Mouse (Mus musculus) liver, embryonic 16.5 days (tissue): Measurements from ENCODE around the gene Rbfox3. TPM values are rescaled to one million over a fixed set of nuclear protein-coding genes. Genes with fewer than 3 reads are reported as not detected.

Experiments
- ATAC-seq: fragments of 200-750 bp; cut with Nextera tagmentation; 2 replicates; pipeline ENCODE4 v1.8.0; 2017; ENCODE audit warnings: low read depth, mild to moderate bottlenecking, moderate number of reproducible peaks, moderate library complexity
- H3K27ac ChIP-seq: fragments of 300-500 bp; sonication (generic); 2 replicates; pipeline ENCODE4 v1.5.1; 2014; ENCODE audit warnings: mild to moderate bottlenecking, low read length
- H3K27me3 ChIP-seq: fragments of 300-500 bp; sonication (generic); 2 replicates; pipeline ENCODE4 v1.6.1; 2014; ENCODE audit warnings: low read depth, low read length, mixed read lengths; ENCODE audit not compliant: control insufficient read depth, insufficient read depth
- H3K36me3 ChIP-seq: fragments of 300-500 bp; sonication (generic); 2 replicates; pipeline ENCODE4 v1.6.1; 2014; ENCODE audit warnings: mild to moderate bottlenecking; ENCODE audit not compliant: control insufficient read depth, insufficient read depth
- H3K4me1 ChIP-seq: fragments of 300-500 bp; sonication (generic); 2 replicates; pipeline ENCODE4 v1.6.1; 2014; ENCODE audit warnings: low read depth, low read length, mixed read lengths; ENCODE audit not compliant: control insufficient read depth
- H3K4me2 ChIP-seq: fragments of 300-500 bp; sonication (generic); 2 replicates; pipeline ENCODE4 v1.6.1; 2014; ENCODE audit warnings: low read depth, low read length, mixed read lengths
- H3K4me3 ChIP-seq: fragments of 300-500 bp; sonication (generic); 2 replicates; pipeline ENCODE4 v1.5.1; 2014; ENCODE audit warnings: low read depth, mild to moderate bottlenecking, low read length
- H3K9ac ChIP-seq: fragments of 300-500 bp; sonication (generic); 2 replicates; pipeline ENCODE4 v1.6.1; 2014; ENCODE audit warnings: low read depth, low read length
- H3K9me3 ChIP-seq: fragments of 300-500 bp; sonication (generic); replicated peaks from 2 replicates; pipeline ENCODE4 v1.6.1; 2016; ENCODE audit warnings: low read length; ENCODE audit not compliant: control insufficient read depth
- WGBS: fragments of 180-500 bp; shearing (Covaris S2); extraction: QIAGEN DNeasy Blood & Tissue Kit; methylation state at CpG from one replicate; pipeline ENCODE4 v1.1.7; 2014; ENCODE audit not compliant: insufficient replicate concordance; 5-methylcytosine and 5-hydroxymethylcytosine counted together
- polyA plus RNA-seq: library from polyadenylated mRNA; unstranded; fragments of >200 nt; fragmentation: Nextera tagmentation; extraction: Ambion mirVana; gene quantifications from 2 replicates; pipeline ENCODE4 v1.2.1, GENCODE M21; 2015

Rbfox3 gene
- polyA plus RNA-seq, 1 experiment from 2014 or later: 0.40 TPM

DNA sequence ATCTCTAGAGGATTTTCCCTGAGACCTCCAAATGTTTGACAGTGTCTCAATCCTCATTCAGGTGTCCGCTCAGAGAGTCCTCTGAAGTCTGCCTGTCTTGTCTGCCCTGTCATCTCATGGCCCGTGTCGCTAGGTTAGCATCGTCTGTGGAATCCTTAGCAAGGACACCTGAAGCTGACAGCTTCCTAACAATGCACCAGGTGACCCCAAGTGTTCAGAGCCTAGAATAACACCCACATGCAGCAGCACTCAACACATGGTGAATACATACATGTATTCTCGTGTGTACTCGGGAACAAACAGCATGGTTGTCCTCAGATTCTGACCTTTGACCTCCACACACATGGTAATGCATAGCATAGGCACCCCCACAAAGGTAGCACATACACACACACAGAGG lies 239.4 kb downstream of the Rbfox3 start:
- H3K4me2 ChIP-seq: no peak overlapping the region
- H3K27ac ChIP-seq: no peak overlapping the region
- H3K4me3 ChIP-seq: no peak overlapping the region
- no peaks in the 10 kb centered on the region for H3K27me3 ChIP-seq
- 56% methylated on average over 6 of the region's 6 CpGs for WGBS
- H3K9ac ChIP-seq: no peak overlapping the region
- H3K4me1 ChIP-seq: no peaks in the 10 kb centered on the region
- ATAC-seq: no peak
- no peaks in the 10 kb centered on the region for H3K9me3 ChIP-seq
- no peaks in the 10 kb centered on the region for H3K36me3 ChIP-seq

GRCm38 (mm10) chr11:118671216-118671615 lies 240.2 kb downstream of the Rbfox3 start:
- no peaks in the 10 kb centered on the region for H3K4me1 ChIP-seq
- no peak overlapping the region for H3K4me3 ChIP-seq
- no peak overlapping the region for H3K9ac ChIP-seq
- no peak overlapping the region for H3K4me2 ChIP-seq
- H3K9me3 ChIP-seq: no peaks in the 10 kb centered on the region
- no peak overlapping the region for H3K27ac ChIP-seq
- no peaks in the 10 kb centered on the region for H3K27me3 ChIP-seq
- H3K36me3 ChIP-seq: no peaks in the 10 kb centered on the region
- no peak for ATAC-seq
- WGBS: 63% methylated on average over 6 of the region's 6 CpGs

DNA sequence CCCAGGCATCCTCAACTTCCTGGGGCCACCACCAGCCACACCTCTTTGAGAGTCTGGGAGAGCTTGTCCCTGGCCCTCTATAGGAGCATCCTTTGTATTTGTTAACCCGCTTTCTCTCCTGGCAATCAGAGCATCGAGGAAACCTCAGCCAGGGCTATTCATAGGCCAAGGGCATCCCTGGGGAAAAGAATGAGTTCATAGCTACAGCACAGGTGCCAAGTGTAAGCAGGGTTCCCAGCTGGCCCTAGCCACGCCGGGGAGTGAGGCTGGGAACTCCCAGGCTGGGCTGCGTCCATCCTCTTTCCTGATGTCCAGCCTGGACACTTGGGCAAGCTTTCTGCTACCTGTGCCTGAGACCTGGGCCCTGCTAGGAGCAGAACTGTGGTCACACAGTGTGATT lies 241.6 kb downstream of the Rbfox3 start:
- Histone ChIP-seq H3K27me3 (no peaks in the 10 kb centered on the region), H3K9ac (no peak overlapping the region), H3K36me3 (no peaks in the 10 kb centered on the region), H3K27ac (no peak overlapping the region), H3K9me3 (no peaks in the 10 kb centered on the region), H3K4me1 (no peaks in the 10 kb centered on the region), H3K4me3 (no peak overlapping the region), H3K4me2 (no peak overlapping the region)
- 48% methylated on average over 5 of the region's 5 CpGs for WGBS
- ATAC-seq: no peak

DNA sequence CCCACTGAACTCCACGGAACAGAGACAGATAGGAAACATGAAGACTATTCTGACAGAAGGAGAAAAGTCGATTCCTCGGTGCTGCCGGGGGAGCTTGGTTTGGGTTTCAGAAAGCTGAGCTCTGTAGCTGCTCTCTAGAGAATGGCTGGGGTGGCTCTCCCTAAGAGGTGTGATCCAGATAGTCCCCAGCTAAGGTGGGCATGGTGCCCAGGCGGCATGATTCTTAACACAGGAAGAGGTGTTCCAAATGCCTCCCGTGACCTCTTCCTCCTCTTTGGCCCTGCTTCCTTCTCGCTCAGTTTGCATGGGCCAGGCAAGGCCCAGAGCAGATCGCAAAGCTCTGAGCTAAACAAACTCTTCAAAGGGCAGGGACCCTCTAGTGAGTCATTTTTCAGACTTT lies 243.0 kb downstream of the Rbfox3 start:
- H3K36me3 ChIP-seq: no peaks in the 10 kb centered on the region
- 57% methylated on average over 8 of the region's 8 CpGs for WGBS
- H3K4me3 ChIP-seq: no peak overlapping the region
- H3K4me2 ChIP-seq: no peak overlapping the region
- H3K27ac ChIP-seq: no peak overlapping the region
- no peaks in the 10 kb centered on the region for H3K9me3 ChIP-seq
- H3K4me1 ChIP-seq: no peaks in the 10 kb centered on the region
- no peaks in the 10 kb centered on the region for H3K27me3 ChIP-seq
- no peak for ATAC-seq
- no peak overlapping the region for H3K9ac ChIP-seq

DNA sequence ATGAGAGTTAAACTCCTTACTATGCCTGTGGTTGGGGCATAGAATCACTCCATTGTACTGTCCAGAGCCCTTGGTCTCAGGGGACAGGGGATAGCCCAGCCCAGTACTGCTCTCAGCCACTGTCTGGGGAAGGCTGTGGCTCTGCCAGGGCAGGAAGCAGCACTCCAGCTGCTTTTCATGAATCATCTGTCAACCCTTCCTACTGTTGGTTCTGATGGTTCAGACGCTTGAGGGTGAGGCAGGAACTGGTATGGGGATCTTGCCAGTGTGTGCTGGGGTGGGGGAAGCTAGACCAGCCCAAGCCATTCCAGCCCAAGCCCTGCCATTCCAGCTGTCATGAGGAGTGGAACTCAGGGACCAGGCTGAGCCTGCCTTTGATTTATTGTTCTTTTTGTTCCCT lies 243.5 kb downstream of the Rbfox3 start:
- WGBS: 11% methylated on average over 1 of the region's 1 CpGs
- ATAC-seq: no peak

DNA sequence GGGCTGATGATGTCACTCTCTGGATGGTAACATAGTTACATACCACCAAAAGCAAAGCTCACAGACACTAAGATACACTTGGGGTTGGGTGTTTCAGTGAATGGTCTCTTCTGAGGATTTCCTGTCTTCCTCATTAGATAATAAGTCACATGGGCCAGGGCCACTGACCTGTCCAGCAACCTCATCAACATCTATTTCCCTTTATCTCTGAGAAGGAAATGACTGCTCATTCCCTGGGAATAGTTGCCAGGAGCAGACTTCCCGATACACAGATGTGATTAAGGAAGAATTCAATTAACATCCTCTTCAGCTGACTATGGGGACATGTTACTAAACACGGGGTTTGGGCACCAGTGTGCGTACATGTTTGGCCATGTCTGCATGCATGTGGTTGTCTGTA lies 245.2 kb downstream of the Rbfox3 start:
- Histone ChIP-seq H3K9ac (no peak overlapping the region), H3K9me3 (no peaks in the 10 kb centered on the region), H3K27me3 (no peaks in the 10 kb centered on the region), H3K4me3 (no peak overlapping the region), H3K27ac (no peak overlapping the region), H3K36me3 (no peaks in the 10 kb centered on the region), H3K4me2 (no peak overlapping the region), H3K4me1 (no peaks in the 10 kb centered on the region)
- ATAC-seq: no peak
- WGBS: 54% methylated on average over 3 of the region's 3 CpGs

More for the DNA sequence above, 243.5 kb downstream of the Rbfox3 start:
- no peak overlapping the region for H3K27ac ChIP-seq
- H3K9me3 ChIP-seq: no peaks in the 10 kb centered on the region
- H3K27me3 ChIP-seq: no peaks in the 10 kb centered on the region
- no peak overlapping the region for H3K4me3 ChIP-seq
- no peak overlapping the region for H3K9ac ChIP-seq
- no peaks in the 10 kb centered on the region for H3K36me3 ChIP-seq
- no peaks in the 10 kb centered on the region for H3K4me1 ChIP-seq
- H3K4me2 ChIP-seq: no peak overlapping the region

- no peak for ATAC-seq
- H3K27ac ChIP-seq: no peak overlapping the region
- H3K9me3 ChIP-seq: no peaks in the 10 kb centered on the region
- H3K4me1 ChIP-seq: no peaks in the 10 kb centered on the region
- 55% methylated on average over 8 of the region's 8 CpGs for WGBS
- no peaks in the 10 kb centered on the region for H3K27me3 ChIP-seq
- H3K9ac ChIP-seq: no peak overlapping the region
- no peaks in the 10 kb centered on the region for H3K36me3 ChIP-seq
- H3K4me3 ChIP-seq: no peak overlapping the region
- H3K4me2 ChIP-seq: no peak overlapping the region
These were observed 248.1 kb downstream of the Rbfox3 start for GRCm38 (mm10) chr11:118663305-118663704.

DNA sequence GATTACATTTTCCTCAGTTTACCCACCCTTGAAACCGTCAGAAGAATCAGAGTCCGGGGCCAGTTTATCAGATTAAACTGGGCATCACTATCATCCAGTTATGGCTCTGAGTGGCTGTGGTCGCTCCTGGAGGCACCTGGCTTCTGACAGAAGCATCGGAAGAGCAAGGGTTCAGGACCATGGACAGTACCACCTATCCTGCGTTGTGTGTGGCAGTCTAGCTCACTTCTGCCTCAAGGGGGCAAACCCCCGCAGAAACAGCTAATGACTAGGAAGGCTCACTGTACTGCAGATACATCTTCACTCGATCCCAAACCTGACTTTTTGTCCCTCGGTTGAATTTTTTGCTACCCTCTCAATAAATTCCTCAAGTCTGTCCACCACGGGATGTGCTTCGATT lies 252.1 kb downstream of the Rbfox3 start:
- WGBS: 10% methylated on average over 10 of the region's 10 CpGs
- Histone ChIP-seq H3K27ac (no peak overlapping the region), H3K9me3 (no peaks in the 10 kb centered on the region), H3K4me1 (no peaks in the 10 kb centered on the region), H3K4me3 (no peak overlapping the region), H3K9ac (no peak overlapping the region), H3K4me2 (no peak overlapping the region), H3K36me3 (no peaks in the 10 kb centered on the region), H3K27me3 (no peaks in the 10 kb centered on the region)
- no peak for ATAC-seq

GRCm38 (mm10) chr11:118655833-118656232 lies 255.6 kb downstream of the Rbfox3 start:
- Histone ChIP-seq H3K4me3 (no peak overlapping the region), H3K27ac (no peak overlapping the region), H3K4me2 (no peak overlapping the region), H3K27me3 (no peaks in the 10 kb centered on the region), H3K9ac (no peak overlapping the region), H3K4me1 (no peaks in the 10 kb centered on the region), H3K36me3 (no peaks in the 10 kb centered on the region), H3K9me3 (no peaks in the 10 kb centered on the region)
- 45% methylated on average over 4 of the region's 4 CpGs for WGBS
- no peak for ATAC-seq
